Mouse (Mus musculus) left cerebral cortex, adult 6 months (tissue): ENCODE results near the gene Yipf1. TPM values are rescaled to one million over a fixed set of nuclear protein-coding genes. Genes with fewer than 3 reads are reported as not detected.

Experiments used
- long read RNA-seq, 2 experiments: library from polyadenylated mRNA; unstranded; transcript quantifications; one replicate each; pipeline ENCODE4 v2.0.0; 2019 to 2020
- polyA plus RNA-seq: library from polyadenylated mRNA; unstranded; fragments of <200 nt; fragmentation: Nextera tagmentation; gene quantifications from 2 replicates; pipeline ENCODE4 v1.2.3, GENCODE M21; 2021

The Yipf1 gene
- polyA plus RNA-seq, result 101 and 135 TPM in 2 replicates
- long read RNA-seq, experiment 1, transcript Yipf1-201 (10 exons, 1,321 nt), result major isoform, 256 of 295 reads
- long read RNA-seq, experiment 1, partial matches to known transcripts, result 8 of 295 reads
- long read RNA-seq, experiment 1, other reads (novel, unspliced or antisense), result 30 of 295 reads
- long read RNA-seq, experiment 2, transcript Yipf1-201 (10 exons, 1,321 nt), result major isoform, 136 of 172 reads
- long read RNA-seq, experiment 2, partial matches to known transcripts, result 11 of 172 reads
- long read RNA-seq, experiment 2, other reads (novel, unspliced or antisense), result 25 of 172 reads

GRCm38 (mm10) chr4:107313690-107314478 is at the start of gene Yipf1:
Yipf1 (plus strand) TSS chr4:107314363.

GRCm38 (mm10) chr4:107306966-107307365 is 7.2 kb upstream of the Yipf1 start, which contains the start of gene Dio1:
Dio1 (minus strand) TSS chr4:107307169.

GRCm38 (mm10) chr4:107367567-107368314 is 53.6 kb downstream of the Yipf1 start, which contains the start of gene Ndc1:
Ndc1 (plus strand) TSS chr4:107367784.

Other genes with a start within 250 kb of the Yipf1 start
- 29.3 and 37.6 TPM in 2 replicates for gene Mrpl37, start 247.5 kb upstream of the Yipf1 start, polyA plus RNA-seq
- gene Cyb5rl, start 247.4 kb upstream of the Yipf1 start, polyA plus RNA-seq, result 3.4 and 5.5 TPM in 2 replicates
- not detected in 2 replicates for gene Cdcp2, start 217.5 kb upstream of the Yipf1 start, polyA plus RNA-seq
- 333 and 480 TPM in 2 replicates for gene Tmem59, start 136.0 kb upstream of the Yipf1 start, polyA plus RNA-seq
- 8.5 and 10.1 TPM in 2 replicates for gene Tceanc2, start 135.2 kb upstream of the Yipf1 start, polyA plus RNA-seq
- not detected in 2 replicates for gene Ldlrad1, start 105.2 kb upstream of the Yipf1 start, polyA plus RNA-seq
- gene Lrrc42, start 60.8 kb upstream of the Yipf1 start, polyA plus RNA-seq, result 14.3 and 18.9 TPM in 2 replicates
- 58.1 and 59.7 TPM in 2 replicates for gene Hspb11, start 60.8 kb upstream of the Yipf1 start, polyA plus RNA-seq
- gene Dio1, start 7.2 kb upstream of the Yipf1 start, polyA plus RNA-seq, result not detected in 2 replicates
- gene Ndc1, start 53.4 kb downstream of the Yipf1 start, polyA plus RNA-seq, result 4.6 and 5.5 TPM in 2 replicates
- gene Glis1, start 120.2 kb downstream of the Yipf1 start, polyA plus RNA-seq, result 0.13 and 0.41 TPM in 2 replicates